33 mouse cellular contexts compared by ENCODE assay signal in the genomic region with DNA sequence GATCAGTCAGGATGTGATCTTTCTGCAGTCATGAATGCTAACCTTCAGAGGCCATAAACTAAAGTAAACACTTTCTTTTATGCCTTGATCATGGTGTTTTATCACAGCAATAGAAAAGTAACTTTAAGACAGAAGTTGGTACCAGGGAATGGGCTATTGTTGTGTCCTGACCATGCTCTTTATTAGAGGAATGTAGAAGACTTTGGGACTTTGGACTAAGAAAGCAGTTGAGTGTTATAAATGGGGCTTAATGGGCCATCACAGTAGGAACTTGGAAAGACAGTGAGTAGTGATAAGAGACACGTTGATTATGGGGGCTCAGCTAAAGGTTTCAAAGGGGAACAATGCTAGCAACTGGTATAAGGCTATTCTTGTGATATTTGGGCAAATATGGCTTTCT.
"Had no signal": no experiment of that assay in that cellular context is flagged by ENCODE, and none has a peak within 500 bp of the region (broad histone marks: within the 10 kb centered on the region; RNA-seq: fewer than 3 reads in every experiment).

No protein-coding gene starts in this region.

- H3K27ac ChIP-seq: heart, embryonic 10.5 days; heart, embryonic 15.5 days; hindbrain, embryonic 10.5 days; hindbrain, embryonic 12.5 days; hindbrain, embryonic 13.5 days; hindbrain, embryonic 14.5 days; hindbrain, embryonic 15.5 days; hindbrain, postnatal 0 days; kidney, embryonic 15.5 days; kidney, postnatal 0 days; layer of hippocampus, adult 2 months; left cerebral cortex, adult 2 months had no signal

- ATAC-seq: hindbrain, embryonic 16.5 days; hindbrain, postnatal 0 days; inflammation-experienced regulatory T-cells, adult 6 months had no signal

- H3K36me3 ChIP-seq: heart, embryonic 10.5 days; heart, embryonic 12.5 days; heart, embryonic 13.5 days; heart, embryonic 15.5 days; hindbrain, embryonic 10.5 days; hindbrain, embryonic 12.5 days; hindbrain, embryonic 13.5 days; hindbrain, embryonic 15.5 days; kidney, embryonic 15.5 days had no signal

- H3K4me2 ChIP-seq: heart, embryonic 11.5 days; heart, embryonic 12.5 days; heart, embryonic 13.5 days; heart, embryonic 15.5 days; hindbrain, embryonic 12.5 days; hindbrain, embryonic 13.5 days; hindbrain, embryonic 14.5 days; hindbrain, embryonic 15.5 days; kidney, embryonic 15.5 days had no signal

- H3K4me3 ChIP-seq: heart, embryonic 10.5 days; heart, embryonic 12.5 days; heart, embryonic 13.5 days; heart, embryonic 15.5 days; hindbrain, embryonic 10.5 days; hindbrain, embryonic 12.5 days; hindbrain, embryonic 13.5 days; hindbrain, embryonic 15.5 days; kidney, embryonic 15.5 days; layer of hippocampus, adult 2 months; left cerebral cortex, adult 2 months had no signal

- H3K9ac ChIP-seq: heart, embryonic 12.5 days; heart, embryonic 13.5 days; heart, embryonic 15.5 days; hindbrain, embryonic 12.5 days; hindbrain, embryonic 13.5 days; hindbrain, embryonic 14.5 days; hindbrain, embryonic 15.5 days; kidney, embryonic 15.5 days had no signal

- H3K27me3 ChIP-seq: heart, embryonic 12.5 days; heart, embryonic 13.5 days; heart, embryonic 15.5 days; hindbrain, embryonic 12.5 days; hindbrain, embryonic 13.5 days; hindbrain, embryonic 15.5 days; kidney, embryonic 15.5 days had no signal

- DNase-seq: heart, postnatal 10 days; heart, postnatal 14 days; heart, postnatal 36 days; heart, postnatal 4 days; kidney, adult 11 months; kidney, adult 18-20 months; kidney, adult 2 months; kidney, adult 8-10 months; kidney, adult 9 months; kidney, postnatal 10 days; kidney, postnatal 14 days; kidney, postnatal 25 days; kidney, postnatal 36 days; kidney, postnatal 4 days; layer of hippocampus, adult 9-11 months; layer of hippocampus, postnatal 36 days had no signal

- H3K9me3 ChIP-seq: heart, embryonic 10.5 days; heart, embryonic 12.5 days; heart, embryonic 13.5 days; heart, embryonic 15.5 days; hindbrain, embryonic 10.5 days; hindbrain, embryonic 12.5 days; hindbrain, embryonic 13.5 days; hindbrain, embryonic 15.5 days; kidney, embryonic 15.5 days had no signal
